Mouse (Mus musculus) liver, embryonic 11.5 days (tissue): ENCODE measurements around the gene Dnah3. TPM values are rescaled to one million over a fixed set of nuclear protein-coding genes. Genes with fewer than 3 reads are reported as not detected.

Source experiments
- ATAC-seq: fragments of 200-750 bp; cut with Nextera tagmentation; replicated peaks from 2 replicates; pipeline ENCODE4 v1.8.0; 2017; ENCODE audit warnings: moderate number of reproducible peaks, mild to moderate bottlenecking, moderate TSS enrichment, moderate library complexity; ENCODE audit not compliant: low FRiP score
- DNase-seq: peaks from one replicate; pipeline ENCODE4 v3.0.0-alpha.2; 2017; ENCODE audit warnings: low spot score
- H3K27ac ChIP-seq: fragments of 300-500 bp; sonication (generic); 2 replicates; pipeline ENCODE4 v1.5.1; 2014; ENCODE audit warnings: mild to moderate bottlenecking, low read depth, low read length, control low read depth
- H3K27me3 ChIP-seq: fragments of 300-500 bp; sonication (generic); replicated peaks from 2 replicates; pipeline ENCODE4 v1.6.1; 2014; ENCODE audit warnings: low read length, mixed read lengths; ENCODE audit not compliant: control insufficient read depth, insufficient read depth
- H3K36me3 ChIP-seq: fragments of 300-500 bp; sonication (generic); 2 replicates; pipeline ENCODE4 v1.6.1; 2014; ENCODE audit warnings: mild to moderate bottlenecking, low read length, moderate library complexity, mixed read lengths; ENCODE audit not compliant: control insufficient read depth, insufficient read depth
- H3K4me1 ChIP-seq: fragments of 300-500 bp; sonication (generic); replicated peaks from 2 replicates; pipeline ENCODE4 v1.6.1; 2014; ENCODE audit warnings: low read length, mixed read lengths; ENCODE audit not compliant: control insufficient read depth, insufficient read depth
- H3K4me2 ChIP-seq: fragments of 300-500 bp; sonication (generic); 2 replicates; pipeline ENCODE4 v1.6.1; 2014; ENCODE audit warnings: mild to moderate bottlenecking, control low read depth, moderate library complexity
- H3K4me3 ChIP-seq: fragments of 300-500 bp; sonication (generic); 2 replicates; pipeline ENCODE4 v1.5.1; 2014; ENCODE audit warnings: low read depth, low read length, control low read depth
- H3K9ac ChIP-seq: fragments of 300-500 bp; sonication (generic); 2 replicates; pipeline ENCODE4 v1.6.1; 2014; ENCODE audit warnings: low read depth, low read length, control low read depth
- H3K9me3 ChIP-seq: fragments of 300-500 bp; sonication (generic); 2 replicates; pipeline ENCODE4 v1.6.1; 2016; ENCODE audit warnings: low read length, inconsistent platforms, mixed read lengths; ENCODE audit not compliant: control insufficient read depth
- WGBS: fragments of 180-500 bp; shearing (Covaris S2); extraction: QIAGEN DNeasy Blood & Tissue Kit; methylation state at CpG from one replicate; pipeline ENCODE4 v1.1.7; 2014; 5-methylcytosine and 5-hydroxymethylcytosine counted together
- polyA plus RNA-seq: library from polyadenylated mRNA; unstranded; fragments of >200 nt; fragmentation: Nextera tagmentation; extraction: Ambion mirVana; gene quantifications from 2 replicates; pipeline ENCODE4 v1.2.1, GENCODE M21; 2014

Gene Dnah3
- polyA plus RNA-seq, 1 experiment from 2014 or later: not detected

GRCm38 (mm10) chr7:119959091-119959490, 136.0 kb downstream of the Dnah3 start:
- no peaks in the 10 kb centered on the region for H3K27me3 ChIP-seq
- H3K9me3 ChIP-seq: no peaks in the 10 kb centered on the region
- no peaks in the 10 kb centered on the region for H3K4me1 ChIP-seq
- H3K4me2 ChIP-seq: no peak overlapping the region
- H3K27ac ChIP-seq: no peak overlapping the region
- no peaks in the 10 kb centered on the region for H3K36me3 ChIP-seq
- no peak for ATAC-seq
- WGBS: 52% methylated on average over 4 of the region's 4 CpGs
- no peak overlapping the region for H3K9ac ChIP-seq
- no peak for DNase-seq
- no peak overlapping the region for H3K4me3 ChIP-seq

- no peak for DNase-seq
- Histone ChIP-seq H3K9ac (no peak overlapping the region), H3K9me3 (no peaks in the 10 kb centered on the region), H3K4me2 (no peak overlapping the region), H3K4me3 (no peak overlapping the region), H3K36me3 (no peaks in the 10 kb centered on the region), H3K4me1 (no peaks in the 10 kb centered on the region), H3K27me3 (no peaks in the 10 kb centered on the region), H3K27ac (no peak overlapping the region)
- ATAC-seq: no peak
Observed at GRCm38 (mm10) chr7:119957421-119957820, 137.7 kb downstream of the Dnah3 start.

DNA sequence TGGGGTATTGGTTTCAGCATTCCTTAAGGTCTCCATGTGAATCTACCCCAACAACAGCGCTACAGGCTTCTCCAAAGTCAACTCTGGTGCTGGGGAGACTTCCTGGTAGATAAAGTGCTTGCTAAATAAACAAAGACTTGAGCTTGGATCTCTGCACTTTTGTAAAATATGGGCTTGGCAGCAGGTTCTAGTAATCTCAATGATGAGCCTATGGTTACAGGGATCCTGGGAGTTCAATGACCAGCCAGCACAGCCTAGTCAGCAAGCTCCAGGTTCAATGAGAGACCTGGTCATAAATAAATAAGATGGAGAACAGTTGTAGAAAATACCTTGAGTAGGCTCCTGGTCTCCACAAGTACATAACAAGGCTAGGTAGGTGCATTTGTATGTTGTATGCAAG, 141.0 kb downstream of the Dnah3 start:
- Histone ChIP-seq H3K9me3 (no peaks in the 10 kb centered on the region), H3K4me1 (no peaks in the 10 kb centered on the region), H3K27ac (no peak overlapping the region), H3K36me3 (no peaks in the 10 kb centered on the region), H3K27me3 (no peaks in the 10 kb centered on the region), H3K9ac (no peak overlapping the region), H3K4me3 (no peak overlapping the region), H3K4me2 (no peak overlapping the region)
- no peak for DNase-seq
- ATAC-seq: no peak
- 59% methylated on average over 1 of the region's 1 CpGs for WGBS

- DNase-seq: no peak
- Histone ChIP-seq H3K27me3 (no peaks in the 10 kb centered on the region), H3K36me3 (no peaks in the 10 kb centered on the region), H3K4me1 (no peaks in the 10 kb centered on the region), H3K4me2 (no peak overlapping the region), H3K4me3 (no peak overlapping the region), H3K27ac (no peak overlapping the region), H3K9me3 (no peaks in the 10 kb centered on the region), H3K9ac (no peak overlapping the region)
- 73% methylated on average over 2 of the region's 2 CpGs for WGBS
- no peak for ATAC-seq
Observed at GRCm38 (mm10) chr7:119941569-119941968, 153.5 kb downstream of the Dnah3 start.

- ATAC-seq: no peak
Observed at GRCm38 (mm10) chr7:119937036-119937435, 158.0 kb downstream of the Dnah3 start.

GRCm38 (mm10) chr7:119936321-119936720, 158.8 kb downstream of the Dnah3 start:
- Histone ChIP-seq H3K4me2 (no peak overlapping the region), H3K4me1 (no peaks in the 10 kb centered on the region), H3K27me3 (no peaks in the 10 kb centered on the region), H3K4me3 (no peak overlapping the region), H3K27ac (no peak overlapping the region), H3K9ac (no peak overlapping the region), H3K9me3 (no peaks in the 10 kb centered on the region), H3K36me3 (no peaks in the 10 kb centered on the region)
- ATAC-seq: no peak
- DNase-seq: no peak

More at GRCm38 (mm10) chr7:119937036-119937435, 158.0 kb downstream of the Dnah3 start:
- Histone ChIP-seq H3K9me3 (no peaks in the 10 kb centered on the region), H3K36me3 (no peaks in the 10 kb centered on the region), H3K9ac (no peak overlapping the region), H3K27me3 (no peaks in the 10 kb centered on the region), H3K4me1 (no peaks in the 10 kb centered on the region), H3K27ac (no peak overlapping the region), H3K4me2 (no peak overlapping the region), H3K4me3 (no peak overlapping the region)
- no peak for DNase-seq
- 71% methylated on average over 5 of the region's 5 CpGs for WGBS

DNA sequence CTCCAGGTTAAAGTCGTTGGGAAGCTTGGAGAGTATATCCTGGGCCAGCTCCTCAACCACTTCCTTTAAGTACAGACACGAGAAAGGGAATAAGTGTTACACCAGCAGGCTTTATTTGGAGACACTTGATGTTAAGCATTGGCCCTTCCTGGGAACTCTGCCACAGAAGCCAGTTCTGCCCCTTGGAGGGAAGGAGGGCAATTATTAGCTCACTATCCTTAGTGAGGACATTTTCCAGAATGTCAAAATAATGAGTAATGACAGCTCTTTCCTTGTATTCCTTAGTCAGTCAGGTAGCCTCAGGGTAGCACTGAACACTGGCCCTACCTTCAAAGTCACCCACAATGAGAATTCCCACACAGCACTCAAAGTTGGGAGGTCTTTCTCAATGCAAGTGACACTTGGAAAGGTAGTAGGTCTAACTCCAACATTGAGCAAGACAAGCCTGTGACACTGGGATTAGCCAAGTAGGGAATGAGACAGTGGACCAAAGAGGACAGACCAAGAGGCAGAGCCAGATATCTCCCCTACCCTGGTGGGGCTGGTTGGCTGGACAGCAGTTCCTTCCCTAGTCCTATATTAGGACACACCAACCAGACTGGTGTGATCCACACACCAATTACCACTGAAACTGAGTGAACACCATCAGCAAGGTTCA, 166.2 kb downstream of the Dnah3 start:
- ATAC-seq: no peak
- H3K9me3 ChIP-seq: no peaks in the 10 kb centered on the region
- H3K4me3 ChIP-seq: no peak overlapping the region
- no peak for DNase-seq
- 43% methylated on average over 2 of the region's 2 CpGs for WGBS
- H3K27me3 ChIP-seq: no peaks in the 10 kb centered on the region
- H3K36me3 ChIP-seq: no peaks in the 10 kb centered on the region
- no peaks in the 10 kb centered on the region for H3K4me1 ChIP-seq
- H3K27ac ChIP-seq: no peak overlapping the region
- no peak overlapping the region for H3K4me2 ChIP-seq
- H3K9ac ChIP-seq: no peak overlapping the region

GRCm38 (mm10) chr7:119921054-119921453, 174.0 kb downstream of the Dnah3 start:
- WGBS: 73% methylated on average over 4 of the region's 4 CpGs
- Histone ChIP-seq H3K36me3 (no peaks in the 10 kb centered on the region), H3K9me3 (no peaks in the 10 kb centered on the region), H3K4me3 (no peak overlapping the region), H3K4me2 (no peak overlapping the region), H3K4me1 (no peaks in the 10 kb centered on the region), H3K27ac (no peak overlapping the region), H3K9ac (no peak overlapping the region), H3K27me3 (no peaks in the 10 kb centered on the region)
- ATAC-seq: no peak
- DNase-seq: no peak

DNA sequence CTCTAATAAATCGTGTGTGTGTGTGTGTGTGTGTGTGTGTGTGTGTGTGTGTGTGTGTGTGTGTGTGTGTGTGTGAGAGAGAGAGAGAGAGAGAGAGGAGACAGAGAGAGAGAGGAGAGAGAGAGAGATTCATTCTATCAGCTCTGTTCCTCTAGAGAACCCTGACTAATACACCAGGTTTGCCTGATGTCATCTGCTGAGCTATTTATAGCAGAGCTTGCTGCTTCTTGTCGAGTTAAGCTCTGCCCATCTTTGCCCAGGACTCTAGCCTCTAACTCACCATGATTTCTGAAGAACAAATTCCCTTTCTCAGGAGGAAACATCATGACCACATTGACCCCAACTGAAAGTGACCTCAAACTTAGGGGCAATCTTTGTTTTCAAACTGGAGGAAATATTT, 174.6 kb downstream of the Dnah3 start:
- WGBS: 37% methylated on average over 2 of the region's 2 CpGs
- H3K27me3 ChIP-seq: no peaks in the 10 kb centered on the region
- no peak overlapping the region for H3K4me2 ChIP-seq
- H3K4me1 ChIP-seq: no peaks in the 10 kb centered on the region
- no peaks in the 10 kb centered on the region for H3K9me3 ChIP-seq
- no peaks in the 10 kb centered on the region for H3K36me3 ChIP-seq
- no peak overlapping the region for H3K4me3 ChIP-seq
- DNase-seq (no peak), ATAC-seq (no peak)
- H3K9ac ChIP-seq: no peak overlapping the region
- H3K27ac ChIP-seq: no peak overlapping the region
